Comparison of ENCODE assay signal across 28 mouse cellular contexts in the genomic region with DNA sequence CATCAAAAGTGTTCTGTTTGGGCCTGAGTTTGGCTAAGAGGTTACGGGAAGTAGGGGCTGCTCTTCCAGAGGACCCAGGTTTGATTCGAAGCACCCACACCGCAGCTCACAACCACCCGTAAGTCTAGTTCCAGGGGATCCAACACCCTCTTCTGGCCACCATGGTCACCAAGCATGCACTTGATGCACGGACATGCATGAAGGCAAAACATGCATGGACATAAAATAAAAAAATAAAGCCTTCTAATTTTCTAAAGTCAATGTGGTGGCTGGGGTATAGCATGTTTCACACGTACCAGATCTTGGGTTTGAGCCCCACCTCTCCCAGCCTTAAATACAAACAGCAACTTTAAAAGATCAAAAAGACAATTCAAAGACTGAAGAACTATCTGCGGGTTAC. TPM values are rescaled to one million over a fixed set of nuclear protein-coding genes. Genes with fewer than 3 reads are reported as not detected.
A peak's percentile ranks its signal among the peaks of the same experiment; 100 is the strongest.
DNase-seq lines count a peak whose midpoint lies in the region; ATAC-seq and TF ChIP-seq lines count a peak whose summit lies in the region.
"Had no signal": no experiment of that assay in that cellular context is flagged by ENCODE, and none has a peak within 500 bp of the region (broad histone marks: within the 10 kb centered on the region; RNA-seq: fewer than 3 reads in every experiment).

No protein-coding gene starts in this region.

- peaks cover 25% of the 10 kb centered on the region for H3K4me1 ChIP-seq in liver, adult 2 months (ENCODE audit: control insufficient read depth, insufficient read depth, low read length)
- peaks cover 49% of the 10 kb centered on the region for H3K4me1 ChIP-seq in liver, embryonic 12.5 days
- H3K4me1 ChIP-seq in liver, embryonic 15.5 days (replicated peaks): peaks cover 32% of the 10 kb centered on the region
- peaks cover 14% of the 10 kb centered on the region for H3K4me1 ChIP-seq in liver, embryonic 11.5 days (replicated peaks; ENCODE audit: control insufficient read depth, insufficient read depth, low read length)
- peaks cover 44% of the 10 kb centered on the region for H3K4me1 ChIP-seq in liver, postnatal 0 days (ENCODE audit: insufficient read depth)
- H3K4me1 ChIP-seq: embryonic facial prominence, embryonic 15.5 days; forebrain, embryonic 10.5 days; forebrain, embryonic 12.5 days had no signal

- TF ChIP-seq EP300 in liver, postnatal 0 days (IDR thresholded peaks at IDR 0.05; ENCODE audit: low read depth): no peak

- no peak for TF ChIP-seq POLR2A in liver, adult 2 months (IDR thresholded peaks at IDR 0.05; ENCODE audit: extremely low read depth, insufficient read depth, low read length)

- H3K4me2 ChIP-seq in liver, embryonic 12.5 days: no peak overlapping the region
- H3K4me2 ChIP-seq in liver, embryonic 15.5 days: no peak overlapping the region
- H3K4me2 ChIP-seq in liver, embryonic 11.5 days: no peak overlapping the region
- no peak overlapping the region for H3K4me2 ChIP-seq in liver, postnatal 0 days (ENCODE audit: low read depth, low read length)
- H3K4me2 ChIP-seq: embryonic facial prominence, embryonic 13.5 days; embryonic facial prominence, embryonic 15.5 days; forebrain, embryonic 12.5 days had no signal

- peak overlapping the region; percentile 52 for H3K27ac ChIP-seq in liver, adult 2 months (replicated peaks; ENCODE audit: insufficient read depth, low read depth, low read length)
- H3K27ac ChIP-seq in liver, embryonic 12.5 days: no peak overlapping the region
- peak overlapping the region; percentile 51; the same call in 1 of the 2 replicates for H3K27ac ChIP-seq in liver, embryonic 15.5 days (replicated peaks)
- H3K27ac ChIP-seq in liver, embryonic 11.5 days (ENCODE audit: low read depth, low read length): no peak overlapping the region
- H3K27ac ChIP-seq in liver, postnatal 0 days (ENCODE audit: low read depth): peak overlapping the region; percentile 82
- H3K27ac ChIP-seq: embryonic facial prominence, embryonic 13.5 days; embryonic facial prominence, embryonic 15.5 days; forebrain, embryonic 10.5 days; forebrain, embryonic 12.5 days had no signal

- WGBS in liver, adult 2 months: 85% methylated on average over 7 of the region's 7 CpGs
- 89% methylated on average over 7 of the region's 7 CpGs for WGBS in liver, embryonic 12.5 days (ENCODE audit: insufficient replicate concordance)
- WGBS in liver, embryonic 15.5 days (ENCODE audit: insufficient replicate concordance): 81% methylated on average over 7 of the region's 7 CpGs
- WGBS in liver, embryonic 11.5 days: 93% methylated on average over 7 of the region's 7 CpGs
- WGBS in liver, postnatal 0 days (ENCODE audit: insufficient replicate concordance): 88% methylated on average over 7 of the region's 7 CpGs

- no peak overlapping the region for H3K4me3 ChIP-seq in liver, adult 2 months (ENCODE audit: insufficient read depth, low read depth, low read length)
- H3K4me3 ChIP-seq in liver, embryonic 12.5 days: no peak overlapping the region
- H3K4me3 ChIP-seq in liver, embryonic 15.5 days (replicated peaks): no peak overlapping the region
- H3K4me3 ChIP-seq in liver, embryonic 11.5 days (ENCODE audit: low read depth, low read length): no peak overlapping the region
- H3K4me3 ChIP-seq in liver, postnatal 0 days (ENCODE audit: low read depth, low read length): no peak overlapping the region
- H3K4me3 ChIP-seq: embryonic facial prominence, embryonic 13.5 days; embryonic facial prominence, embryonic 15.5 days; erythroblast, embryonic 14.5 days; forebrain, embryonic 10.5 days; forebrain, embryonic 12.5 days had no signal

- no peaks in the 10 kb centered on the region for H3K36me3 ChIP-seq in liver, adult 2 months (ENCODE audit: control insufficient read depth, insufficient read depth, low read length)
- no peaks in the 10 kb centered on the region for H3K36me3 ChIP-seq in liver, embryonic 12.5 days
- no peaks in the 10 kb centered on the region for H3K36me3 ChIP-seq in liver, embryonic 15.5 days (replicated peaks)
- no peaks in the 10 kb centered on the region for H3K36me3 ChIP-seq in liver, embryonic 11.5 days (ENCODE audit: control insufficient read depth, insufficient read depth, low read length)
- H3K36me3 ChIP-seq in liver, postnatal 0 days (replicated peaks; ENCODE audit: insufficient read depth, low read length): no peaks in the 10 kb centered on the region
- H3K36me3 ChIP-seq: embryonic facial prominence, embryonic 13.5 days; embryonic facial prominence, embryonic 15.5 days; forebrain, embryonic 10.5 days; forebrain, embryonic 12.5 days had no signal

- peak; percentile 61 for DNase-seq in heart, adult 11 months
- no peak for DNase-seq in heart, adult 9 months (ENCODE audit: low spot score in 2 of 2)
- DNase-seq in liver, adult 2 months (ENCODE audit: extremely low read depth, low read depth, low spot score): no peak
- DNase-seq in liver, embryonic 11.5 days (ENCODE audit: low spot score): no peak
- no peak for DNase-seq in liver, postnatal 0 days
- DNase-seq: adrenal gland, adult 8-10 months; adrenal gland, postnatal 14 days; adrenal gland, postnatal 36 days; B cell, adult 2 months; cerebellum, adult 11-12 months; cerebellum, adult 2 months; cerebellum, adult 9-10 months; cerebellum, postnatal 14 days; cerebellum, postnatal 36 days; embryo, embryonic 11 days had no signal

- TF ChIP-seq CTCF in liver, adult 2 months (IDR thresholded peaks at IDR 0.05; ENCODE audit: low read depth, low read length): no peak
- no peak for TF ChIP-seq CTCF in liver, postnatal 0 days (IDR thresholded peaks at IDR 0.05; ENCODE audit: low read depth)

- peaks cover 20% of the 10 kb centered on the region for H3K79me2 ChIP-seq in liver, adult 2 months (ENCODE audit: control insufficient read depth, insufficient read depth, low read length)

- ATAC-seq in liver, embryonic 12.5 days: no peak
- ATAC-seq in liver, embryonic 15.5 days (ENCODE audit: insufficient read depth): no peak
- no peak for ATAC-seq in liver, embryonic 11.5 days (replicated peaks; ENCODE audit: low FRiP score)
- ATAC-seq in liver, postnatal 0 days: no peak
- ATAC-seq: activated CD4-positive, CD25-positive, alpha-beta regulatory T cell, adult 4 months; CD4-positive, CD25-positive, alpha-beta regulatory T cell, adult 4 months; forebrain, embryonic 14.5 days; Patski had no signal

- no peak overlapping the region for H3K9ac ChIP-seq in liver, adult 2 months (ENCODE audit: low read depth, low read length)
- H3K9ac ChIP-seq in liver, embryonic 12.5 days: no peak overlapping the region
- H3K9ac ChIP-seq in liver, embryonic 15.5 days: no peak overlapping the region
- H3K9ac ChIP-seq in liver, embryonic 11.5 days (ENCODE audit: low read depth, low read length): no peak overlapping the region
- H3K9ac ChIP-seq in liver, postnatal 0 days (replicated peaks): no peak overlapping the region
- H3K9ac ChIP-seq: embryonic facial prominence, embryonic 13.5 days; embryonic facial prominence, embryonic 15.5 days; forebrain, embryonic 12.5 days had no signal

- H3K27me3 ChIP-seq in liver, adult 2 months (ENCODE audit: control insufficient read depth, insufficient read depth, low read length): no peaks in the 10 kb centered on the region
- H3K27me3 ChIP-seq in liver, embryonic 12.5 days (replicated peaks): no peaks in the 10 kb centered on the region
- no peaks in the 10 kb centered on the region for H3K27me3 ChIP-seq in liver, embryonic 15.5 days
- H3K27me3 ChIP-seq in liver, embryonic 11.5 days (replicated peaks; ENCODE audit: control insufficient read depth, insufficient read depth, low read length): no peaks in the 10 kb centered on the region
- no peaks in the 10 kb centered on the region for H3K27me3 ChIP-seq in liver, postnatal 0 days (ENCODE audit: insufficient read depth, low read length)
- H3K27me3 ChIP-seq: CH12.LX; embryonic facial prominence, embryonic 13.5 days; embryonic facial prominence, embryonic 15.5 days; forebrain, embryonic 12.5 days; Patski had no signal

- H3K9me3 ChIP-seq in liver, embryonic 12.5 days (replicated peaks): no peaks in the 10 kb centered on the region
- no peaks in the 10 kb centered on the region for H3K9me3 ChIP-seq in liver, embryonic 15.5 days (replicated peaks)
- no peaks in the 10 kb centered on the region for H3K9me3 ChIP-seq in liver, embryonic 11.5 days (ENCODE audit: control insufficient read depth, low read length)
- H3K9me3 ChIP-seq in liver, postnatal 0 days (ENCODE audit: low read length): no peaks in the 10 kb centered on the region
- H3K9me3 ChIP-seq: embryonic facial prominence, embryonic 13.5 days; embryonic facial prominence, embryonic 15.5 days; forebrain, embryonic 10.5 days; forebrain, embryonic 12.5 days; G1E had no signal

RNA-seq across cellular contexts. Expression of a gene that starts 35.0 kb away (rescaled TPM):
- total RNA-seq in liver, adult 2 months (2014; rRNA removed): 0.09 and 0.13 TPM in 2 replicates
- polyA plus RNA-seq in liver, adult 2 months (2012; rRNA removed): 0.05 TPM in 1 of 2 replicates, not detected in the other
- 0.08 and 0.21 TPM in 2 replicates for polyA plus RNA-seq in liver, embryonic 12.5 days (2016; fragmentation: Nextera tagmentation; extraction: Ambion mirVana)
- polyA plus RNA-seq in liver, embryonic 15.5 days (2015; fragmentation: Nextera tagmentation; extraction: Ambion mirVana): 0.14 TPM in 1 of 2 replicates, not detected in the other
- 0.11 and 0.27 TPM in 2 replicates for polyA plus RNA-seq in liver, embryonic 11.5 days (2014; fragmentation: Nextera tagmentation; extraction: Ambion mirVana)
- polyA plus RNA-seq in liver, postnatal 0 days (2015; fragmentation: Nextera tagmentation; extraction: Ambion mirVana): 0.28 and 0.31 TPM in 2 replicates
- total RNA-seq: adrenal gland, postnatal 14 days had no signal
- polyA plus RNA-seq: activated CD4-positive, CD25-positive, alpha-beta regulatory T cell, adult 4 months; erythroblast, embryonic 14.5 days; G1E had no signal

RNA-seq across cellular contexts. Expression of a gene that starts 35.4 kb away (rescaled TPM):
- total RNA-seq in liver, adult 2 months (2014; rRNA removed): 10.6 and 12.8 TPM in 2 replicates
- 14.6 and 16.7 TPM in 2 replicates for polyA plus RNA-seq in liver, adult 2 months (2012; rRNA removed)
- polyA plus RNA-seq in liver, embryonic 12.5 days (2016; fragmentation: Nextera tagmentation; extraction: Ambion mirVana): 20.9 and 21.7 TPM in 2 replicates
- polyA plus RNA-seq in liver, embryonic 15.5 days (2015; fragmentation: Nextera tagmentation; extraction: Ambion mirVana): 12.3 and 13.0 TPM in 2 replicates
- polyA plus RNA-seq in liver, embryonic 11.5 days (2014; fragmentation: Nextera tagmentation; extraction: Ambion mirVana): 31.9 and 32.4 TPM in 2 replicates
- 7.7 and 9.2 TPM in 2 replicates for polyA plus RNA-seq in liver, postnatal 0 days (2015; fragmentation: Nextera tagmentation; extraction: Ambion mirVana)

Comparison
In these comparisons a context has a peak if more than half of its experiments do, and no peak if none do; other contexts are left out.
1. H3K27ac ChIP-seq: peak in liver, adult 2 months (single experiment), liver, embryonic 15.5 days (single experiment) and liver, postnatal 0 days (single experiment); none in liver, embryonic 12.5 days (single experiment) and liver, embryonic 11.5 days (single experiment).